Mouse (Mus musculus): ENCODE results near the gene Macrod1. TPM values are rescaled to one million over a fixed set of nuclear protein-coding genes. Genes with fewer than 3 reads are reported as not detected.

The Macrod1 gene
- total RNA-seq, 1 experiment from 2014 or later = 7.9 TPM

GRCm38 (mm10) chr19:7161064-7161463, 104.5 kb downstream of the Macrod1 start:
- no peak for ATAC-seq (replicated peaks; ENCODE audit: low read depth, poor library complexity, severe bottlenecking)

- no peak for ATAC-seq (replicated peaks; ENCODE audit: low read depth, poor library complexity, severe bottlenecking)
Measured at GRCm38 (mm10) chr19:7164238-7164637, 107.6 kb downstream of the Macrod1 start.

GRCm38 (mm10) chr19:7164820-7165323, 108.3 kb downstream of the Macrod1 start:
- 0 out of 2 replicates have a peak, but pooled peaks have one; percentile 24 for ATAC-seq (replicated peaks; ENCODE audit: low read depth, poor library complexity, severe bottlenecking)

- no peak for ATAC-seq (replicated peaks; ENCODE audit: low read depth, poor library complexity, severe bottlenecking)
Measured at GRCm38 (mm10) chr19:7165509-7166199, 109.0 kb downstream of the Macrod1 start.

GRCm38 (mm10) chr19:7166200-7166711, 109.6 kb downstream of the Macrod1 start:
- no peak for ATAC-seq (replicated peaks; ENCODE audit: low read depth, poor library complexity, severe bottlenecking)

- ATAC-seq (replicated peaks; ENCODE audit: low read depth, poor library complexity, severe bottlenecking) = no peak
Measured at GRCm38 (mm10) chr19:7166767-7167166, 110.2 kb downstream of the Macrod1 start.

- no peak for ATAC-seq (replicated peaks; ENCODE audit: low read depth, poor library complexity, severe bottlenecking)
Measured at GRCm38 (mm10) chr19:7168423-7168822, 111.8 kb downstream of the Macrod1 start.

GRCm38 (mm10) chr19:7170916-7171315, 114.3 kb downstream of the Macrod1 start:
- ATAC-seq (replicated peaks; ENCODE audit: low read depth, poor library complexity, severe bottlenecking) = no peak

GRCm38 (mm10) chr19:7171447-7171846, 114.8 kb downstream of the Macrod1 start:
- ATAC-seq (replicated peaks; ENCODE audit: low read depth, poor library complexity, severe bottlenecking) = no peak

- 0 out of 2 replicates have a peak, but pooled peaks have one; percentile 25 for ATAC-seq (replicated peaks; ENCODE audit: low read depth, poor library complexity, severe bottlenecking)
Measured at GRCm38 (mm10) chr19:7172051-7172866, 115.6 kb downstream of the Macrod1 start.

GRCm38 (mm10) chr19:7176041-7176696, 119.6 kb downstream of the Macrod1 start:
- no peak for ATAC-seq (replicated peaks; ENCODE audit: low read depth, poor library complexity, severe bottlenecking)

GRCm38 (mm10) chr19:7177804-7178511, 121.3 kb downstream of the Macrod1 start:
- ATAC-seq (replicated peaks; ENCODE audit: low read depth, poor library complexity, severe bottlenecking) = no peak

GRCm38 (mm10) chr19:7178841-7179452, 122.3 kb downstream of the Macrod1 start:
- ATAC-seq (replicated peaks; ENCODE audit: low read depth, poor library complexity, severe bottlenecking) = no peak

- ATAC-seq (replicated peaks; ENCODE audit: low read depth, poor library complexity, severe bottlenecking) = no peak
Measured at GRCm38 (mm10) chr19:7180756-7181405, 124.3 kb downstream of the Macrod1 start.

- ATAC-seq (replicated peaks; ENCODE audit: low read depth, poor library complexity, severe bottlenecking) = no peak
Measured at GRCm38 (mm10) chr19:7181496-7181895, 124.9 kb downstream of the Macrod1 start.

- ATAC-seq (replicated peaks; ENCODE audit: low read depth, poor library complexity, severe bottlenecking) = peak; percentile 34; the same call in 1 of the 2 replicates
Measured at GRCm38 (mm10) chr19:7182273-7182949, 125.8 kb downstream of the Macrod1 start.

GRCm38 (mm10) chr19:7183419-7183818, 126.8 kb downstream of the Macrod1 start:
- no peak for ATAC-seq (replicated peaks; ENCODE audit: low read depth, poor library complexity, severe bottlenecking)

GRCm38 (mm10) chr19:7185059-7185458, 128.4 kb downstream of the Macrod1 start:
- no peak for ATAC-seq (replicated peaks; ENCODE audit: low read depth, poor library complexity, severe bottlenecking)
